Mouse (Mus musculus): ENCODE results near the gene Papss2.

The Papss2 gene

GRCm38 (mm10) chr19:32710288-32710687, 114.7 kb downstream of the Papss2 start:
- no peak for DNase-seq (ENCODE audit: low read depth, low spot score)

DNA sequence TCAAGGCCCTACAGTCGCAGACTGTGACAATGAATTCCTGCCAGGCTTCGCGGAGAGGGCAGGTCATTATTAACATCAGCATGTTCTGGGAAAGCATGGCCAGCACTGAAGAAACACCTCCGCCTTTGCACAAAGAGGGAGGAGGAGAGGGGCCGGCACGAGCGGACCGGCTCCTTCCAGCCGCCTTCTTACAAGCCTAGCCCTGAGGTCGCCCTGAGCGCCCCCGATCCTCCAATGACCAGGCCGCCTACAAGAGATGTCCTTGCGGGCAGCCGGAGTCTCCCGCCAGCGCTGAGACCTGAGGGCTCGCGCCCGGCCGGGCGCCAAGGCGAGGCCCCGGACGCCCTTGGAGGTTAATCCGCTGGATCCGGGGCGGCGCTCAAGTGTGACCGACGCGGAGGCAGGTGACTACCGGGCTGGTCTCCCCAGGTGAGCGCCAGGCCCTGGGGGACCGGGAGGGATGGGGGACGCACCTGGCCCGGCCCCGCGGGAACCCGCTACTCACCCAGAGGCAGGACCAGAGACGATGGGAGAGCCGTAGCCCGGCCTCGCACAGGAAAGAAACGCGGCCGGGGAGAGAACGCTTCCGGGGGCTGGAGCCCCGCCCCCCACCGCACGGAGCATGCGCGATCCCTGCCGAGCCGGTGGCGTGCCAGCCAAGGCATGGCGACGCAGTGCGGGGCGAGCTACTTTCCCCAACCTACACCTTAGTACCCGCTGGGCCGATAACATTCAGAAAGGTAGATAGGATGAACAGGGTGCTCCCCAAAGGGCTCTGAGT, 116.4 kb downstream of the Papss2 start:
- peak; percentile 63 for DNase-seq (ENCODE audit: low read depth, low spot score)

- peak; percentile 33 for DNase-seq (ENCODE audit: low read depth, low spot score)
Measured at GRCm38 (mm10) chr19:32712588-32713042, 117.0 kb downstream of the Papss2 start.

- no peak for DNase-seq (ENCODE audit: low read depth, low spot score)
Measured at GRCm38 (mm10) chr19:32713471-32713870, 117.9 kb downstream of the Papss2 start.

DNA sequence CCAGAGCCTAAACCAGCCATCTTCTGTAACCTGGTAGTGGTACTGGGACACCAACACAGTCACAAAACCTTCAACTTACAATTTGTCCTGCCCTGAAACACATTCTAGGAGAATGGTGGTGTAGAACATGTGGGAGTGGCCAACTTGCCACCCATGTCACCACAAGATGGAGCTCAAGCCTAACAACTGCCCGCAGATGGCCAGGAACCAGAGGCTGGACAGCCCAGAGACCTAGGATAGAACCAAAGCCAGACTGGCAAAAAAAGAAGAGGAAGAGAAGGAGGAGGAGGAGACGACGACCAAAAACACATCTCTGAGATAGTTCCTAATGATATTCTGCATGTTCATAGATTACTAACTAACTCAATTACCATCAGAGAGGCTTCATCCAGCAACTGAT, 119.6 kb downstream of the Papss2 start:
- no peak for DNase-seq (ENCODE audit: low read depth, low spot score)

GRCm38 (mm10) chr19:32715681-32716080, 120.1 kb downstream of the Papss2 start:
- DNase-seq (ENCODE audit: low read depth, low spot score), result no peak
